Mouse (Mus musculus): ENCODE measurements at regions not wholly inside any gene's neighbourhood (a gene's known extent, or its start where the extent isn't known, plus 50 kb on each side); places are given as distances from the start of the nearest gene placed in this dataset.
"Not testable (repeated sequence)": the region's sequence is repeated elsewhere in the genome, so short reads cannot be mapped to it uniquely, and the experiment has no call there.

DNA sequence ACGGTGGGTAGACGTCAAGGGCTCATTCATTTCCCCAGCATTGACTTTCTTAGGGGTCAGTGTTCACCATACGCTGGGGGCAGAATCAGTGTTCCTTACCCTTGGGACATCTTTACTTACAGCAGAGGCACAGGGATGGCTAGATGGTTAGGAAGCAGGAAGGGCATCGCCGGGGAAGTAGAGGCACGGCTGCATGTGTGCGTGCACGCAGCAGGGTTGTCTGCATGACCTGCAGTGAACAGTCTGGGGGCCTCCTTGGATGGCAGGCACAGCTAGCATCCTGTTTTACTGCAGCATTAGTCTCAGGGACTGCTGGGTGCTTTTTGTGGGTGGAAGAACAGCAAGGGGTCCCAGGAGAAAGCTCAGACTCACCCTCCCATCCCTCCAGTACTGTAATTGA, 68.5 kb upstream of the Gadl1 start:
- WGBS: 91% methylated on average over 8 of the region's 8 CpGs
- TF ChIP-seq CTCF (IDR thresholded peaks at IDR 0.05; ENCODE audit: borderline replicate concordance, control insufficient read depth, extremely low read depth, insufficient read depth, low read length, poor library complexity) (no peak), POLR2A (IDR thresholded peaks at IDR 0.05; ENCODE audit: control insufficient read depth, extremely low read depth, insufficient read depth, low read length, poor library complexity) (no peak)
- no peaks in the 10 kb centered on the region for H3K27me3 ChIP-seq (ENCODE audit: control insufficient read depth, insufficient read depth, low read length)
- no peak overlapping the region for H3K4me3 ChIP-seq (ENCODE audit: control insufficient read depth, insufficient read depth, low read length)
- H3K36me3 ChIP-seq (ENCODE audit: control insufficient read depth, insufficient read depth, low read length): no peaks in the 10 kb centered on the region
- no peak overlapping the region for H3K27ac ChIP-seq (ENCODE audit: control insufficient read depth, insufficient read depth, low read length)
- DNase-seq: no peak
- no peaks in the 10 kb centered on the region for H3K4me1 ChIP-seq (replicated peaks; ENCODE audit: control insufficient read depth, insufficient read depth, low read length)

DNA sequence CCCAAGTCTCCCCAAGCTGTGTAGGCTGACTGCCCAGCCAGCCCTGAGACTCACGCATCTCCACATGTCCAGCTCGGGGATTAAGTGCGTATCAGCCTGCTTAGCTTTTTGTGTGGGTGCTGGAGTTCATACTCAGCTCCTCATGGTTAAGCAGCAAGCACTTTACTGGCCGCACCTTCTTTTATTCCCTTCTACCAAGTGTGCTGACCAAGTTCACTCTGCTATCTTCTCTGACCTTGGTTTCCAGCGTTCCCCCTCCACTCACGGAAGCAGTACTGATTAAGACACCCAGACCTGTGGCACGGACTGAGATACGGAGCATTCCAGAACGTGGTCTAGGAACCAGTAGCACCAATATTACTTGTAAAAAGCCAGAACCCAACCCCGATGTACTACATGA, 67.6 kb upstream of the Gadl1 start:
- H3K4me1 ChIP-seq (replicated peaks; ENCODE audit: control insufficient read depth, insufficient read depth, low read length): no peaks in the 10 kb centered on the region
- H3K36me3 ChIP-seq (ENCODE audit: control insufficient read depth, insufficient read depth, low read length): no peaks in the 10 kb centered on the region
- no peak overlapping the region for H3K27ac ChIP-seq (ENCODE audit: control insufficient read depth, insufficient read depth, low read length)
- DNase-seq: no peak
- no peak overlapping the region for H3K4me3 ChIP-seq (ENCODE audit: control insufficient read depth, insufficient read depth, low read length)
- TF ChIP-seq CTCF (IDR thresholded peaks at IDR 0.05; ENCODE audit: borderline replicate concordance, control insufficient read depth, extremely low read depth, insufficient read depth, low read length, poor library complexity) (no peak), POLR2A (IDR thresholded peaks at IDR 0.05; ENCODE audit: control insufficient read depth, extremely low read depth, insufficient read depth, low read length, poor library complexity) (no peak)
- WGBS: 94% methylated on average over 10 of the region's 10 CpGs
- H3K27me3 ChIP-seq (ENCODE audit: control insufficient read depth, insufficient read depth, low read length): no peaks in the 10 kb centered on the region

DNA sequence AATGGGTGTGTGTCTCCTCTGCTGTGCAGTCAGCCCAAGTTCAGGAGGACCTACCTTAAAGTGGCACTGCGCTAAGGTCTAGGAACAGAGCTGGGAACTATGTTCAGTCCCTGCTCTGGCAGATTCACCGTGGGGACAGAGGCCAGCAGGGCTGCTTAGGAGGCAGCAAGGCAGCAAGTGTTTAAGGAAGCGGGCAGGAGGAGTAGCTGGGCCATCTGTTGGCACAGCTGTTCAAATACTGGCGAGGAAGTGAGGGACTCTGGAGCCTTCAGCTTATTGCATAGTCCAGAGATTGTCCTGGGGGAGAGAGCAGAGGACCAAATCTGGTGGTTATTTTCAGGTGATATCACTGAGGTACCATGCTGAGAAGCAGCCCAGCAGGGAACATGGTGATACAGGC, 64.9 kb upstream of the Gadl1 start:
- Histone ChIP-seq H3K27ac (ENCODE audit: control insufficient read depth, insufficient read depth, low read length) (no peak overlapping the region), H3K36me3 (ENCODE audit: control insufficient read depth, insufficient read depth, low read length) (no peaks in the 10 kb centered on the region), H3K4me1 (replicated peaks; ENCODE audit: control insufficient read depth, insufficient read depth, low read length) (no peaks in the 10 kb centered on the region), H3K4me3 (ENCODE audit: control insufficient read depth, insufficient read depth, low read length) (no peak overlapping the region), H3K27me3 (ENCODE audit: control insufficient read depth, insufficient read depth, low read length) (no peaks in the 10 kb centered on the region)
- no peak for DNase-seq
- WGBS: 70% methylated on average over 4 of the region's 4 CpGs
- no peak for TF ChIP-seq POLR2A (IDR thresholded peaks at IDR 0.05; ENCODE audit: control insufficient read depth, extremely low read depth, insufficient read depth, low read length, poor library complexity)
- TF ChIP-seq CTCF (IDR thresholded peaks at IDR 0.05; ENCODE audit: borderline replicate concordance, control insufficient read depth, extremely low read depth, insufficient read depth, low read length, poor library complexity): no peak

DNA sequence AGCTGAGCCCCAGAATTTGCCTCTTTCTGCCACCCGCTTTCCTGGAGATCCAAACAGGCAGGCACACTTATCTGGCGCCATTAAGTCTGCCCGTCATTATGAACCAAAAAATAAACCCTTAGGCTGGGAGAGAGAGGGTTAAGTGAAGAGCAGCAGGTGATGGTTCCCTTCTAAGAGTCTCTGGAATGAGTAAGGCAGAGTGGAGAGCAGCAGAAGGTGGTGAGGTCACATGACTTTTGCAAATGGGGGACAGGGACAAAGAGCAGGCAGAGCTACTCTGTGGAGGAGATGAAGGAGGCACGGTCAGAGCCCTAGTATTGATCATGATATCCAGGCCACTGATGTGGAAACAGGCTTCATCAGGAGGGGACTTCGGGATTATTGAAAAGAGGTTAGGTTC, 64.2 kb upstream of the Gadl1 start:
- no peak for DNase-seq
- TF ChIP-seq CTCF (IDR thresholded peaks at IDR 0.05; ENCODE audit: borderline replicate concordance, control insufficient read depth, extremely low read depth, insufficient read depth, low read length, poor library complexity) (no peak), POLR2A (IDR thresholded peaks at IDR 0.05; ENCODE audit: control insufficient read depth, extremely low read depth, insufficient read depth, low read length, poor library complexity) (no peak)
- WGBS: 95% methylated on average over 5 of the region's 5 CpGs
- Histone ChIP-seq H3K4me3 (ENCODE audit: control insufficient read depth, insufficient read depth, low read length) (no peak overlapping the region), H3K27me3 (ENCODE audit: control insufficient read depth, insufficient read depth, low read length) (no peaks in the 10 kb centered on the region), H3K27ac (ENCODE audit: control insufficient read depth, insufficient read depth, low read length) (no peak overlapping the region), H3K36me3 (ENCODE audit: control insufficient read depth, insufficient read depth, low read length) (no peaks in the 10 kb centered on the region), H3K4me1 (replicated peaks; ENCODE audit: control insufficient read depth, insufficient read depth, low read length) (no peaks in the 10 kb centered on the region)

DNA sequence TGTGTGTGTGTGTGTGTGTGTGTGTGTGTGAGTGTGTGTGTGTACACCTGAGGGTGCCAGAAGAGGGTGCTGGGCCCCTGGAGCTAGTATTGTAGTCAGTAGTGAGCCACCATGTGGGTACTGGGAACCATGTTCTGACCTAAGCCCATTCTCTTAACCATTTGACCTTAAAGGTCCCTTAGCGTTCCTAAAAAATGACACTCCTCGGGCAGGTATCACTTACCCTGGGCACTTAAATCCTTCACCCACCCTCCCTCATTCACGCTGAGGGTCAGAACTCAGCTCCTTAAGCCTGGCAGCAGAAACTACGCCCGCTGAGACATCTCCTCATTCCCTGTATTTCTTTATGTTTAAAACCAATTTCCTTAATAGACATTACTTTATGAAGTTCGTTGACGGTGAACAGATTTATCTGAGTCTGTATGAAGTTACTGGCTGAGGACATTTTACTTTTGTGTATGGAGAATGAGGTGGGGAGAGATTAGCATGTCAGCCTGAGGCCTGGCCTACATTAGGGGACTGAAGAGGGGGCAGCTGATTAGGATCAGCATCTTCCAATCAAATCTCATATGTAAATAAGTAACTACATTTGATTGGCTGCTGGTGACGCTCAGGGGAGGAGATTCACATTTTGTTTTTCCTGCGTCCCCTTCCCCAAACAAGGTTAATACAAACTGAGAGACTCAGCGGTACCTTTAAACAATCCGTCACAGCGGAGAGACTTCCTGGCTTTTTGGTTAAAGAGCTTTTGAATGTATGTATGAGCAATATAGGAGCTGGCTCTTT, 61.8 kb upstream of the Gadl1 start:
- no peaks in the 10 kb centered on the region for H3K4me1 ChIP-seq (replicated peaks; ENCODE audit: control insufficient read depth, insufficient read depth, low read length)
- DNase-seq: no peak
- H3K27ac ChIP-seq (ENCODE audit: control insufficient read depth, insufficient read depth, low read length): no peak overlapping the region
- TF ChIP-seq POLR2A (IDR thresholded peaks at IDR 0.05; ENCODE audit: control insufficient read depth, extremely low read depth, insufficient read depth, low read length, poor library complexity) (no peak), CTCF (IDR thresholded peaks at IDR 0.05; ENCODE audit: borderline replicate concordance, control insufficient read depth, extremely low read depth, insufficient read depth, low read length, poor library complexity) (no peak)
- WGBS: 92% methylated on average over 12 of the region's 12 CpGs
- H3K27me3 ChIP-seq (ENCODE audit: control insufficient read depth, insufficient read depth, low read length): no peaks in the 10 kb centered on the region
- H3K36me3 ChIP-seq (ENCODE audit: control insufficient read depth, insufficient read depth, low read length): no peaks in the 10 kb centered on the region
- no peak overlapping the region for H3K4me3 ChIP-seq (ENCODE audit: control insufficient read depth, insufficient read depth, low read length)

DNA sequence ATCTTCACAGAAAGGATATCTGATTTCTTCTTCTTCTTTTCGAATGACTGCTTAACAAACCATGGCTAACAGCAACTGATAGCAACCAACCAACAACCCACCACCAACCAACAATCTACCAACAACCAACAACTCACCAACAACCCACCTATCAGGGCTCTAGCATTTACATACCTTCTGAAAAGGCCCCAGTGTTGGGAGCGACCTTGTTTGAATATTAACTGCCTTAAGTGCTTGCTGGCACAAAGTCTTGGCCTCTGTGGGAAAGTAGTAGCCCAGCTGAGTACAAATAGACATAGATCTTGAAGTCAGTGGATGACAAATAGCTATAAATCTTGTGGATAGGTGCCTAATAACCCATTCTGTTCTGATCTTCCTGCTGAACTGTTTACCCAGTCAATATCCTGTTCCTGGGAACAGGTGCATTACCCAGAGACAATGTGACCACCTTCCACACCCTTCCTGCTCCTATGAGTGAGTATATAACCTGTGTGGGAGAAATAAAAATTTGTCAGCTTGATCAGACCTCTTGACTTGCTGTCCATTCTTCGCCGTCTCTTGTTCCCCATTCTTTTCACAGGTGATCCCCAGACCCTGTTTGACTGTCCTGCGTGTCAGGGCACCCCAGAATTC, 55.9 kb upstream of the Gadl1 start:
- 90% methylated on average over 5 of the region's 5 CpGs for WGBS
- H3K27ac ChIP-seq (ENCODE audit: control insufficient read depth, insufficient read depth, low read length); H3K27me3 ChIP-seq (ENCODE audit: control insufficient read depth, insufficient read depth, low read length); H3K4me3 ChIP-seq (ENCODE audit: control insufficient read depth, insufficient read depth, low read length); H3K4me1 ChIP-seq (replicated peaks; ENCODE audit: control insufficient read depth, insufficient read depth, low read length); DNase-seq; H3K36me3 ChIP-seq (ENCODE audit: control insufficient read depth, insufficient read depth, low read length): not testable (repeated sequence)

DNA sequence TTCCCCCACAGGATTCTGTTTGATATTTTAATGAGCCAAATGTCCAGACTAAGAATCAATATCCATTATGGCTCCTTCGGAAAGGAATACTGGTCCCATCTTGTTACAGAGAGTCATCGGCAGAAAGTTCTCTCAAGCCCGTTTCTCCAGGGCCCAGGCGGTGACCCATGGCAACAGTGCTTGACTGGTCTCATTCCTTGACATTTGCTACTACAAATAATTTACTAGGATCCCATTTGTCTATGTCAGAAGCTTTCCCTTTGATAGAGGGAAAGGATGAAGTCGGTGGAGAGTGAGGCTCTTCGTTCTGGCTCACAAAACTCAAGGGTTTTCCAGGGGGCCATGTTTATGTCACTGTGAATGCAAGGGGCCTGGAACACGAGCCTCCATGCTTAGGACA, 52.0 kb upstream of the Gadl1 start:
- Histone ChIP-seq H3K36me3 (ENCODE audit: control insufficient read depth, insufficient read depth, low read length) (no peaks in the 10 kb centered on the region), H3K27ac (ENCODE audit: control insufficient read depth, insufficient read depth, low read length) (no peak overlapping the region), H3K4me3 (ENCODE audit: control insufficient read depth, insufficient read depth, low read length) (no peak overlapping the region), H3K4me1 (replicated peaks; ENCODE audit: control insufficient read depth, insufficient read depth, low read length) (no peaks in the 10 kb centered on the region), H3K27me3 (ENCODE audit: control insufficient read depth, insufficient read depth, low read length) (no peaks in the 10 kb centered on the region)
- no peak for DNase-seq
- TF ChIP-seq POLR2A (IDR thresholded peaks at IDR 0.05; ENCODE audit: control insufficient read depth, extremely low read depth, insufficient read depth, low read length, poor library complexity) (no peak), CTCF (IDR thresholded peaks at IDR 0.05; ENCODE audit: borderline replicate concordance, control insufficient read depth, extremely low read depth, insufficient read depth, low read length, poor library complexity) (no peak)
- 89% methylated on average over 7 of the region's 7 CpGs for WGBS
